Mouse (Mus musculus): ENCODE data around the gene Tnfsf18. TPM values are rescaled to one million over a fixed set of nuclear protein-coding genes. Genes with fewer than 3 reads are reported as not detected.

Gene Tnfsf18
- total RNA-seq, 2 experiments from 2014 or later = 0.17 TPM; not detected in 1

Other genes starting within 250 kb of the Tnfsf18 start
- gene Prdx6, start 243.4 kb upstream of the Tnfsf18 start, total RNA-seq (2021) = 100 to 1,000 TPM; 348 to 375 TPM
- not detected for gene Tnfsf4, start 99.2 kb upstream of the Tnfsf18 start, total RNA-seq (2021)